ENCODE assay signal across 18 mouse cellular contexts in the genomic region with DNA sequence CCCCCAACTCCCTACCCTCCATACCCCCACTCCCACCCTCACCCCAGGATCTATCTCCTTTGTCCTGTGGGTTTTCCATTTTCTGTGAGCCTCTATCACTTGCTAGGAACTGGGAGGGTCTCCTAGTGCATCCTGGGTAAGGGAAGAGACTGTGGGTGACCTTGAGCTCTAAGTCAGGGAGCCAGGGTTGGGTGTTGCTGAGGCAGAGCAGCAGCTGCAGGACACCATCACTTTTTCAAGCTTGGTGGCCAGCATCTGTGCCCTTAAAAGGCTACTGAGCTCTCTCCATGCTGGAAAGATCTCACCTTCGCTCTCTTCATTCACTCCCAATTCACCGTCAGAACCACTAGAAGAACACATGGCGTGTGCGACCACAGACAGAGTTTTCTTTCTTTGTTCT. TPM values are rescaled to one million over a fixed set of nuclear protein-coding genes. Genes with fewer than 3 reads are reported as not detected.
DNase-seq lines count a peak whose midpoint lies in the region; ATAC-seq and TF ChIP-seq lines count a peak whose summit lies in the region.
"Had no signal": no experiment of that assay in that cellular context is flagged by ENCODE, and none has a peak within 500 bp of the region (broad histone marks: within the 10 kb centered on the region; RNA-seq: fewer than 3 reads in every experiment).

No protein-coding gene starts in this region.

- H3K27ac ChIP-seq in kidney, embryonic 15.5 days, result peak overlapping the region; percentile 59
- H3K27ac ChIP-seq in embryonic facial prominence, embryonic 10.5 days (replicated peaks), result 0 out of 2 replicates have a peak overlapping the region, but pooled peaks have one; percentile 59
- peak overlapping the region; percentile 88 for H3K27ac ChIP-seq in embryonic facial prominence, embryonic 15.5 days (replicated peaks)
- peak overlapping the region; percentile 21; the same call in 1 of the 2 replicates for H3K27ac ChIP-seq in stomach, embryonic 14.5 days (ENCODE audit: low read length)
- no peak overlapping the region for H3K27ac ChIP-seq in hindbrain, postnatal 0 days
- H3K27ac ChIP-seq: hindbrain, embryonic 10.5 days; liver, embryonic 14.5 days had no signal

- no peak for ATAC-seq in kidney, embryonic 15.5 days (replicated peaks; ENCODE audit: low FRiP score)
- ATAC-seq in embryonic facial prominence, embryonic 15.5 days (ENCODE audit: insufficient number of reproducible peaks, low FRiP score, low TSS enrichment, low read depth), result no peak
- ATAC-seq in stomach, embryonic 14.5 days (ENCODE audit: insufficient number of reproducible peaks, insufficient read depth, low FRiP score, low read depth), result no peak
- no peak for ATAC-seq in hindbrain, postnatal 0 days
- ATAC-seq: inflammation-experienced regulatory T-cells, adult 6 months had no signal

- peaks cover 26% of the 10 kb centered on the region for H3K4me1 ChIP-seq in kidney, embryonic 15.5 days
- peaks cover 14% of the 10 kb centered on the region for H3K4me1 ChIP-seq in embryonic facial prominence, embryonic 10.5 days
- peaks cover 16% of the 10 kb centered on the region for H3K4me1 ChIP-seq in embryonic facial prominence, embryonic 15.5 days
- peaks cover 16% of the 10 kb centered on the region for H3K4me1 ChIP-seq in stomach, embryonic 14.5 days (ENCODE audit: control insufficient read depth, insufficient read depth, low read length)
- no peaks in the 10 kb centered on the region for H3K4me1 ChIP-seq in hindbrain, postnatal 0 days (ENCODE audit: insufficient read depth, low read length)

- no peaks in the 10 kb centered on the region for H3K36me3 ChIP-seq in kidney, embryonic 15.5 days
- no peaks in the 10 kb centered on the region for H3K36me3 ChIP-seq in embryonic facial prominence, embryonic 10.5 days (replicated peaks)
- H3K36me3 ChIP-seq in embryonic facial prominence, embryonic 15.5 days, result no peaks in the 10 kb centered on the region
- H3K36me3 ChIP-seq in stomach, embryonic 14.5 days (ENCODE audit: control insufficient read depth, insufficient read depth, low read length), result no peaks in the 10 kb centered on the region
- H3K36me3 ChIP-seq in hindbrain, postnatal 0 days (ENCODE audit: insufficient read depth, low read length), result no peaks in the 10 kb centered on the region
- H3K36me3 ChIP-seq: G1E; hindbrain, embryonic 10.5 days had no signal

- H3K4me3 ChIP-seq in kidney, embryonic 15.5 days (replicated peaks), result no peak overlapping the region
- H3K4me3 ChIP-seq in embryonic facial prominence, embryonic 10.5 days, result no peak overlapping the region
- no peak overlapping the region for H3K4me3 ChIP-seq in embryonic facial prominence, embryonic 15.5 days (replicated peaks)
- H3K4me3 ChIP-seq in stomach, embryonic 14.5 days (ENCODE audit: low read depth, low read length), result no peak overlapping the region
- no peak overlapping the region for H3K4me3 ChIP-seq in hindbrain, postnatal 0 days (ENCODE audit: low read length)
- H3K4me3 ChIP-seq: hindbrain, embryonic 10.5 days had no signal

- no peaks in the 10 kb centered on the region for H3K27me3 ChIP-seq in kidney, embryonic 15.5 days
- H3K27me3 ChIP-seq in embryonic facial prominence, embryonic 10.5 days (replicated peaks; ENCODE audit: low read depth, poor library complexity, severe bottlenecking), result no peaks in the 10 kb centered on the region
- no peaks in the 10 kb centered on the region for H3K27me3 ChIP-seq in embryonic facial prominence, embryonic 15.5 days
- no peaks in the 10 kb centered on the region for H3K27me3 ChIP-seq in stomach, embryonic 14.5 days (ENCODE audit: control insufficient read depth, insufficient read depth, low read length)
- H3K27me3 ChIP-seq in hindbrain, postnatal 0 days (ENCODE audit: insufficient read depth, low read length), result no peaks in the 10 kb centered on the region; the same call in 1 of the 2 replicates

- DNase-seq in kidney, postnatal 4 days, result no peak
- no peak for DNase-seq in embryonic facial prominence, embryonic 10.5 days (ENCODE audit: low spot score)
- DNase-seq in hindbrain, postnatal 0 days (ENCODE audit: low spot score), result no peak
- no peak for DNase-seq in frontal cortex, postnatal 36 days (ENCODE audit: low spot score in 2 of 2)
- DNase-seq: adrenal gland, adult 2 months; cerebellum, postnatal 10 days; gastrocnemius, postnatal 14 days; left cerebral cortex, postnatal 4 days; lung, postnatal 14 days; spleen, adult 18-20 months; thymus, postnatal 14 days had no signal

- WGBS in kidney, embryonic 15.5 days, result 95% methylated on average over 4 of the region's 4 CpGs
- 93% methylated on average over 4 of the region's 4 CpGs for WGBS in embryonic facial prominence, embryonic 10.5 days
- 75% methylated on average over 4 of the region's 4 CpGs for WGBS in embryonic facial prominence, embryonic 15.5 days
- 87% methylated on average over 4 of the region's 4 CpGs for WGBS in stomach, embryonic 14.5 days
- 91% methylated on average over 4 of the region's 4 CpGs for WGBS in hindbrain, postnatal 0 days

- no peaks in the 10 kb centered on the region for H3K9me3 ChIP-seq in kidney, embryonic 15.5 days (replicated peaks)
- H3K9me3 ChIP-seq in embryonic facial prominence, embryonic 10.5 days, result no peaks in the 10 kb centered on the region
- H3K9me3 ChIP-seq in embryonic facial prominence, embryonic 15.5 days (replicated peaks), result no peaks in the 10 kb centered on the region
- H3K9me3 ChIP-seq in stomach, embryonic 14.5 days (ENCODE audit: control insufficient read depth, low read depth, low read length), result no peaks in the 10 kb centered on the region
- no peaks in the 10 kb centered on the region for H3K9me3 ChIP-seq in hindbrain, postnatal 0 days (ENCODE audit: low read length)
- H3K9me3 ChIP-seq: hindbrain, embryonic 10.5 days had no signal

- H3K4me2 ChIP-seq in kidney, embryonic 15.5 days, result no peak overlapping the region
- H3K4me2 ChIP-seq in embryonic facial prominence, embryonic 15.5 days (replicated peaks), result no peak overlapping the region
- H3K4me2 ChIP-seq in stomach, embryonic 14.5 days (replicated peaks; ENCODE audit: low read depth, low read length), result no peak overlapping the region
- no peak overlapping the region for H3K4me2 ChIP-seq in hindbrain, postnatal 0 days (ENCODE audit: low read depth, low read length)

- no peak for TF ChIP-seq CTCF in hindbrain, postnatal 0 days (IDR thresholded peaks at IDR 0.05; ENCODE audit: low read depth)

- no peak overlapping the region for H3K9ac ChIP-seq in kidney, embryonic 15.5 days
- H3K9ac ChIP-seq in embryonic facial prominence, embryonic 15.5 days, result no peak overlapping the region
- no peak overlapping the region for H3K9ac ChIP-seq in stomach, embryonic 14.5 days (replicated peaks; ENCODE audit: low read depth, low read length)
- no peak overlapping the region for H3K9ac ChIP-seq in hindbrain, postnatal 0 days (replicated peaks; ENCODE audit: low read length)
- H3K9ac ChIP-seq: liver, embryonic 14.5 days had no signal

RNA-seq across cellular contexts. Expression of gene Hhat, which starts 7.2 kb away (rescaled TPM):
- polyA plus RNA-seq in kidney, embryonic 15.5 days (2015; fragmentation: Nextera tagmentation; extraction: Ambion mirVana), result 13.7 and 15.4 TPM in 2 replicates
- polyA plus RNA-seq in embryonic facial prominence, embryonic 10.5 days (2016; fragmentation: Nextera tagmentation; extraction: Ambion mirVana), result 9.3 and 9.9 TPM in 2 replicates
- polyA plus RNA-seq in embryonic facial prominence, embryonic 15.5 days (2015; fragmentation: Nextera tagmentation; extraction: Ambion mirVana), result 9.5 and 9.6 TPM in 2 replicates
- 11.1 and 14.2 TPM in 2 replicates for polyA plus RNA-seq in stomach, embryonic 14.5 days (2014; fragmentation: Nextera tagmentation; extraction: Ambion mirVana)
- total RNA-seq in hindbrain, postnatal 0 days (2014; rRNA removed), result 5.4 and 6.9 TPM in 2 replicates
- polyA plus RNA-seq in hindbrain, postnatal 0 days (2015; fragmentation: Nextera tagmentation; extraction: Ambion mirVana), result 3.5 and 3.7 TPM in 2 replicates
- polyA plus RNA-seq: G1E had no signal
